Mouse (Mus musculus) small intestine, adult 2 months (tissue): ENCODE data around the gene Fbxl16. TPM values are rescaled to one million over a fixed set of nuclear protein-coding genes. Genes with fewer than 3 reads are reported as not detected.
"Not testable (repeated sequence)": the region's sequence is repeated elsewhere in the genome, so short reads cannot be mapped to it uniquely, and the experiment has no call there.

Experiments
- H3K27ac ChIP-seq: fragments of 200-500 bp; 2 replicates; pipeline ENCODE4 v1.5.1; 2012; ENCODE audit warnings: low read depth, low read length, control low read depth, inconsistent platforms; ENCODE audit not compliant: insufficient read depth
- H3K27me3 ChIP-seq: fragments of 200-500 bp; 2 replicates; pipeline ENCODE4 v1.6.1; 2012; ENCODE audit warnings: mild to moderate bottlenecking, moderate library complexity, low read length, inconsistent platforms; ENCODE audit not compliant: control insufficient read depth, insufficient read depth
- H3K36me3 ChIP-seq: fragments of 200-500 bp; 2 replicates; pipeline ENCODE4 v1.6.1; 2012; ENCODE audit warnings: mild to moderate bottlenecking, low read length, control low read depth, inconsistent platforms; ENCODE audit not compliant: control insufficient read depth, insufficient read depth
- H3K4me1 ChIP-seq: fragments of 200-500 bp; 2 replicates; pipeline ENCODE4 v1.6.1; 2012; ENCODE audit warnings: low read length, inconsistent platforms, mixed read lengths; ENCODE audit not compliant: control insufficient read depth, insufficient read depth, insufficient read length
- H3K4me3 ChIP-seq: fragments of 200-500 bp; 2 replicates; pipeline ENCODE4 v1.5.1; 2012; ENCODE audit warnings: low read depth, mild to moderate bottlenecking, control low read depth, inconsistent platforms, low read length, moderate library complexity
- CTCF ChIP-seq: fragments of 200-500 bp; IDR thresholded peaks from 2 replicates; pipeline ENCODE4 v1.5.1; 2012; ENCODE audit warnings: low read depth, mild to moderate bottlenecking, control low read depth, inconsistent platforms, low read length, moderate library complexity, mixed read lengths; ENCODE audit not compliant: insufficient replicate concordance, insufficient read length; ENCODE audit errors: extremely low read depth
- POLR2A ChIP-seq: fragments of 200-500 bp; IDR thresholded peaks from 2 replicates; pipeline ENCODE4 v1.6.1; 2012; ENCODE audit warnings: low read depth, mild to moderate bottlenecking, control low read depth, inconsistent platforms, low read length, moderate library complexity
- WGBS: fragments of 180-500 bp; shearing (Covaris S2); methylation state at CpG from one replicate; pipeline ENCODE4 v1.1.7; 2018; 5-methylcytosine and 5-hydroxymethylcytosine counted together
- polyA plus RNA-seq: library from polyadenylated mRNA; depleted of rRNA; stranded (reverse); fragments of >200 nt; gene quantifications from 2 replicates; pipeline ENCODE4 v1.2.3, GENCODE M21; 2012

Fbxl16 gene
- polyA plus RNA-seq, 1 experiment = 3.7 TPM

DNA sequence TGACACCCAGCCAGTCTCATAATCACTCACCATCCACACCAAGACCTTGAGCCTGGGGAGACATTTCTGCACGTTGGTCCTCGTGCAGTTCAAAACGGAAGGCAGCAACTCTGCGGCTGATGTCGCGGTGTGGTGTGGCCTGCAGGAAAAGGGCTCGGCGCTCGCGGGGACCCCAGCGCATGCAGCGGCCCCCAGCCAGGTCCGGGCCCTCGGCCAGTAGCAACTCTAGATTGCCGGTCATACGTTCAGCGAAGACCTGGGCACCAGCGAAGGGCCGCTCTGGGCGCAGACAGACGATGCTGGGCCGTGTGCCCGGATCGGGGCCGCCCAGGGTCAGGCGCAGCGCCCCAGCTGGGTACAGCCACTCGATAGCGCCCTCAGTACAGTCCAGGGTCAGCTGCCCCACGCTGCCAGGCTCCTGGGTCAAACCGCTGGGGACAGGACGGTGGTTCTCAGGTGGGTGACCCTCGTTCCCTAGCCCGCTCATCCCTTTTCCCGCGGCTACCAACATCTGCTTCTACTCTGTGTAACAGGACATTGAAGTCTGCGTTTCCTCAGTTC, 12.6 kb upstream of the Fbxl16 start:
- H3K36me3 ChIP-seq = no peaks in the 10 kb centered on the region
- TF ChIP-seq POLR2A (no peak), CTCF (no peak)
- no peaks in the 10 kb centered on the region for H3K27me3 ChIP-seq
- WGBS = 6% methylated on average over 37 of the region's 37 CpGs
- H3K4me1 ChIP-seq = peaks cover 16% of the 10 kb centered on the region
- H3K4me3 ChIP-seq = peak overlapping the region; percentile 69
- no peak overlapping the region for H3K27ac ChIP-seq

DNA sequence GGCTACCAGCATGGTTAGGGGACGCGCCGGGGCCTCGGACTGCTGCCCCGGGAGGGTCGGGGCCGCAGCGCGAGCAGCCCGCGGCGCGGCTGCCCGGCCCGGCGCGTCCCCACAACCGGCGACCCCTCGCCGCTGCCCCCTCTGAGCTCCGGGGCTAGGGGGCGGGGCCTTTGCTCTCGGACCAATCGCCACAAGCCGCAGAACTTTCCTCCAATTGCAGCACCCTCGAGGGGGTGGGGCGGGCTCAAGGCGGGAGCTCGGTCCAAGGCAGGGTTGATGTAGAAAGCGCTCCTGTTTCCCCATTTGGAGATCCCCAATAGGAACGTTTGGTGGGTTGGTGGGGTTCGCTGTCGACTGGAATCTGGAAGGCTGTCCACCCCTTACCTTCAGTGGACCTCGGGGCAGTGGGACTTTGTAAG, 11.9 kb upstream of the Fbxl16 start, which contains the start of gene Metrn:
TSS of gene Metrn (minus strand) at position 186 of the 419 bp plus-strand sequence.
- Histone ChIP-seq H3K27ac (no peak within 1 kb of the TSS), H3K4me1 (peaks cover 13% of the 10 kb centered on the region), H3K36me3 (no peaks in the 10 kb centered on the region), H3K27me3 (no peaks in the 10 kb centered on the region), H3K4me3 (peak within 1 kb of the TSS; percentile 69)
- WGBS = under 1% methylated on average over 35 of the region's 35 CpGs
- no peak for TF ChIP-seq CTCF
- no peak for TF ChIP-seq POLR2A

DNA sequence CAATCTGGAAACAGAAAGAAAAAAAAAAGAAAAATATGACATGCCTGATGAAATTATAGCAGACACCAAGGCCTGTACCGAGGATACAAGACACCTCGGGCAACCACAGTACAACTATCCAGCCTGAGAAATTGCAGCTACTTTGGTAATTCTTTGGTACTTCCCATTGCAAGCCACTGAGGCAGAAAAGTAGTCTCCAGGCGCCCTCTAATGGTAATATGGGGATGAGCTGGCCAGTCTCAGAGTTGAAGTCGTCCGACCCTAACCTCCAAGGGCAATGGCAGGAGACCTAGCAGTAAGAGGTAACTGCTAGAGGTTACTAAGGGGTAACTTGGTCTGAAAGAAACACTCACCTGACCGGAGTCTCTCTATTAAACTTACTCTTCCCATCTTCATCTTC, 7.9 kb upstream of the Fbxl16 start:
- H3K36me3 ChIP-seq = no peaks in the 10 kb centered on the region
- TF ChIP-seq POLR2A = no peak
- TF ChIP-seq CTCF = peak; percentile 78; the same call in 1 of the 2 replicates
- 5% methylated on average over 6 of the region's 6 CpGs for WGBS

DNA sequence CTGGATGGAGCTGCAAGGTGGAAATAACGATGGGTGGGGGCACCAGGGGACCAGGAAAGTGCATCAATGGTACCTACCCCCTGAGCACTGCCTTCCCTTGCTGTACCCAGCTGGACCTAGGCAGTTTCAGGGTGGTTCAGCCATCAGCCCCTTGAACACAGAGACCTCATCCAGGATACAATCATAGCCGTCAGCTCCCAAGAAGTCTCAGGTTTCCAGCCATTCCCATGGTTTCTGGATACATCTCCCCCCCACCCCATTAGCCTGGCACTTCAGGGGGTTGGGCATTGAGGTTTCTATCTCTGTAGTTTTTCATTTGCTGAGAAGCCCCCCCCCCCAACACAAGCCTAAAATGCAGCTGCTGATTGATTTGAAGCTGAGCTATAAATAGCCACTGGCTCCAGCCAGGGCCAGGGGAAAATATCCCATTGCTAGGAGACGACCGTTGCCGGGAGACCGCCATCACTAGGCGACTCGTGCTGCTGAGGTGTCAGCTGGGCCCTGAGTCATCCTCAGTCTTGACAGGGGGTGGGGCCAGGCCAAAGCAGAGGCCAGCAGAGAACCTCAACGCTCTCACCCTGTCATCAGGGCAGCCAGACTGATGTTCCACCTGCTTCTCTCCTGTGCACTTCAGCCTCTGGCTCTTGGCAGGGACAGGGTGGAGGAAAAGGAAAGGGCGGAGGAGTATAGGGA, 5.9 kb upstream of the Fbxl16 start:
- Histone ChIP-seq H3K4me1 (no peaks in the 10 kb centered on the region), H3K4me3 (no peak overlapping the region), H3K27ac (no peak overlapping the region), H3K36me3 (no peaks in the 10 kb centered on the region), H3K27me3 (0 out of 2 replicates have a peak, but pooled peaks cover 8% of the 10 kb centered on the region)
- 8% methylated on average over 10 of the region's 10 CpGs for WGBS
- TF ChIP-seq CTCF (no peak), POLR2A (no peak)

More for the DNA sequence above, 7.9 kb upstream of the Fbxl16 start:
- no peak overlapping the region for H3K4me3 ChIP-seq
- no peak overlapping the region for H3K27ac ChIP-seq
- peaks cover 5% of the 10 kb centered on the region for H3K4me1 ChIP-seq
- 0 out of 2 replicates have a peak, but pooled peaks cover 8% of the 10 kb centered on the region for H3K27me3 ChIP-seq

DNA sequence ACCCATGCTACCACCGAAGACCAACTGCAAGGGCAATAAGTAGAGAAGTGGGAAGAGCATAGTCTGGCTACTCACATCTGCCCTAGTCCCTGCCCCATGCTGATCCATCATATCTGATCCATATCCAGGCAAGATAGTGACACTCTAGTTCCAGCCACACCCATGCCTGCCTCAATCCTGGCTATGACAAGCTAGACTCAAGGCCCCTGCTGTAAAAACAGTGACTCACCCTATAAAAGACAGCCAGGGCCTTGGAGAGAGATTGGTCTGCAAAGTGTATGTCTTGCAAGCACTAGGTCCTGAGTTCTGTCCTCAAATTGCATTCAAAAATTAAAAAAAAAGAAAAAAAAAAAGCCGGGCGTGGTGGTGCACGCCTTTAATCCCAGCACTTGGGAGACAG, 2.4 kb upstream of the Fbxl16 start:
- H3K4me3 ChIP-seq = no peak overlapping the region
- no peaks in the 10 kb centered on the region for H3K36me3 ChIP-seq
- peaks cover 24% of the 10 kb centered on the region for H3K27me3 ChIP-seq
- TF ChIP-seq CTCF = no peak
- TF ChIP-seq POLR2A = no peak
- H3K4me1 ChIP-seq = peaks cover 3% of the 10 kb centered on the region
- 69% methylated on average over 4 of the region's 4 CpGs for WGBS
- H3K27ac ChIP-seq = no peak overlapping the region

DNA sequence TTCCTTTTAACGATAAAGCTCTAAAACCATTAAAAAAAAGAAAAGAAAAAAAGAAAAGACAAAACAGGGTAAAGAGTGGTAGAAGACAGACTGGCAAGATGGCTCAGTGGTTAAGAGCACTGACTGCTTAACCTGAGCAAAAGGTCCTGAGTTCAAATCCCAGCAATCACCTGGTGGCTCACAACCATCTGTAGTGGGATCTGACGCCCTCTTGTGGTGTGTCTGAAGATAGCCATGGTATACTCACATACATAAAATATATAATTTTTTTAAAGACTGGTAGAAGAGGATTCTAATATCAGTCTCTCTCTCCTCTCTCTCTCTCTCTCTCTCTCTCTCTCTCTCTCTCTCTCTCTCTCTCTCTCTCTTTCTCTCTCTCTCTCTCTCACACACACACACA, 1.4 kb upstream of the Fbxl16 start:
- WGBS = 36% methylated on average over 2 of the region's 2 CpGs
- H3K36me3 ChIP-seq, H3K4me1 ChIP-seq, H3K4me3 ChIP-seq, H3K27ac ChIP-seq: not testable (repeated sequence)
- H3K27me3 ChIP-seq = peaks cover 24% of the 10 kb centered on the region

DNA sequence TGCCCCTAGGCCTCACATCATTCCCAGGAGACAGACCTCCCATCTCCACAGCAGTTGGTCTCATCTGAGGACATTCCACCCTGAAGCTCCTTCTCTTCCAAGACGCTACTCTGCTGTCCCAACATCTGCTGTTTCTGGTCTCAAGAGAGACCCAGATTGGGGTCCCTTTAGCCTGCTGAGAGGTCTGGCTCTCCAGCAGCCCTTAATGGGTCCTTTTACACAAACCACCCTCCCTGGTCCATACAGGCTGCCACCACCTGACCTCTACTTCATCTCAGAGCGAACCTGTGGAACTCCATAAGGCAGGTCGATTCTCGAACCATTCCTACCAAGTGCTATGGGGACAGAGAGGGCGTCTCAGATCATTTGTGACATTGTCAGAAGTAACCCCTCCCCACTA, 857 bp upstream of the Fbxl16 start:
- H3K27me3 ChIP-seq = peaks cover 19% of the 10 kb centered on the region
- no peak overlapping the region for H3K27ac ChIP-seq
- no peak overlapping the region for H3K4me3 ChIP-seq
- 44% methylated on average over 5 of the region's 5 CpGs for WGBS
- TF ChIP-seq POLR2A (no peak), CTCF (no peak)
- H3K36me3 ChIP-seq = no peaks in the 10 kb centered on the region
- peaks cover 3% of the 10 kb centered on the region for H3K4me1 ChIP-seq

DNA sequence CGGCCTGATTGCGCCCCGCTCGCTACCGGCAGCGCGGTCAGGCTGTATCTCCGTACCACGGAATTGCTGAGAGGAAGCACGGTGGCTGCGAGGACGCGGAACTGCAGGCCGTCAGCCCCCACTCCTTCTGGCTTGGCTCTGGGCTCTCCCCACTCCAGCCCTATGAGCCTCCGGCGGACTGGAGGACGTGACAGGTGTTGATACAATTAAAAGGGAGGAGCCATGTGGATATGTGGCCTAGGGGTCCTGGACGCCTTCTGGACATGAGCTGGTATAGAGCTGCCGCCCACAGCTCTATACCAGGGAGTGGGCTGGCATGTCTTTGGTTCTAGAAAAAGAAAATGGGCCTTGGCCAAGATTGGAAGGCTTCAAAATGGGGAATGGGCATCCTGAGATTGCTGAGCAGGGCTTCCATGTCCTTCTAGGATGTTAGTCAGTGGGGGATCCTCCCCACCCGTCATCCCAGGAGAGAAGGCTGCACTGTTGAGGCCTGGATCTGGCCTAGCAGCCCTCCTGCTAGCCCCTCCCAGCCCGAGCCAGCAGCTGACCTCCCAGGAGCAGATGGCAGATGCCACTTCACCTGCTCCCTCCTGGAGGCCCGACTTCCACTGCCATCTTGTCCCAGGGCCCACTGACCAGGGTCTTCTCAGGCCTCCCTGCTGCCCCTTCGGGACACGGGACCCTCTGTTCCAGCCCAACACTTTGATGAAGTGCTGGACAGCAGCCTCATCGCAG, 888 bp downstream of the Fbxl16 start:
- peaks cover 3% of the 10 kb centered on the region for H3K4me1 ChIP-seq
- H3K27me3 ChIP-seq = peaks cover 16% of the 10 kb centered on the region
- 11% methylated on average over 25 of the region's 25 CpGs for WGBS
- TF ChIP-seq POLR2A = no peak
- no peak for TF ChIP-seq CTCF
- H3K36me3 ChIP-seq = no peaks in the 10 kb centered on the region
- H3K4me3 ChIP-seq = peak overlapping the region; percentile 59
- H3K27ac ChIP-seq = no peak overlapping the region
